Comparison of ENCODE assay signal across 8 mouse cellular contexts in the genomic region with DNA sequence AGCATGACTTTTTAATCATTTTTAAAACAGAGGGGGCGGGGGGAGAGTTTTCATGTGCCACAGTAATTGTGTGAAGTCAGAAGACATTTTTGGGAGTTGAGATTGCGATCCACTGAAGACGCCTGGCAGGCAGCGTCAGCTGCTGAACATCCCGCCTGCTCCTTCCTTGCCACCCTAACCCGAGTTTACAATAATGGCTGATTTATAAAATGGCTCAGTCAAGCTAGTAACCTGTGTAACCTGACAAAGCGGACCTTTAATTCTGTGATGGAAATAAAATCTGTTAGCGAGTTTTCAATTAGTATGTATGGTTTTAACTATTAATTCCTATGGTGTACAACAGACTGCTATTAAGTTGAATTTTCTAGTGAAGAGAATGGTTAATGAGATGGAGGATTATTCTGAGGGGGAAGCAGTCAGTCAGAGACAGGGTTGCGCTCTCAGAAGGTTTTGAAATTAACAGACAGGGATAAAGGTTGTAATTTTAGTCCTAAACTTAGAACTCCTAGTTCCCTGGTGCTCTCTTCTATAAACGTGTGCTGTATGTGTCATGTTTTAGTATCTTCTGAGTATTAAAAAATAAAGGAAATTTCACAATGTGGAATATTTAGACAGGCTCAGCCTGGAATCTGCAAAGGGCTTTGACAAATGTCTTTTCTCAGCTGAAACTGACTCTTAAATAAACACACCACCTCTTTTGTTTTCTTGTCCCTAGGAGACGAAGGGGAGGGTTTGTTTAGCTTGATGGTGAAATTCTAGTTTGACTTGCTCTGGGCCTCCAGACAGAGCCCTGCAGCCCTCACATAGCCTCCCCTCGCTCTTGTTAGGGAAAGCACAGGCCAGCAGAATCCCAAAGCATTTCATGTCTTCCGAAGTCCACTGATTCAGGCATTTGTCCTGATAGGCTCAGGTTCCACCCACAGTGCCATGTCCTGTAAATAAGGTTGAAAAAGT. TPM values are rescaled to one million over a fixed set of nuclear protein-coding genes. Genes with fewer than 3 reads are reported as not detected.
DNase-seq lines count a peak whose midpoint lies in the region; ATAC-seq and TF ChIP-seq lines count a peak whose summit lies in the region.

No protein-coding gene starts in this region.

- peaks cover 24% of the 10 kb centered on the region for H3K36me3 ChIP-seq in forebrain, postnatal 0 days (ENCODE audit: insufficient read depth)
- no peaks in the 10 kb centered on the region; the same call in 1 of the 2 replicates for H3K36me3 ChIP-seq in forebrain, embryonic 11.5 days (ENCODE audit: control insufficient read depth, insufficient read depth, low read length)
- H3K36me3 ChIP-seq in hindbrain, embryonic 16.5 days (ENCODE audit: control insufficient read depth, insufficient read depth, low read length) = 0 out of 2 replicates have a peak, but pooled peaks cover 7% of the 10 kb centered on the region

- H3K4me3 ChIP-seq in forebrain, postnatal 0 days (ENCODE audit: low read depth, low read length) = no peak overlapping the region
- H3K4me3 ChIP-seq in forebrain, embryonic 11.5 days (ENCODE audit: low read depth, low read length) = no peak overlapping the region
- no peak overlapping the region for H3K4me3 ChIP-seq in hindbrain, embryonic 16.5 days (ENCODE audit: low read length)

- H3K4me2 ChIP-seq in forebrain, postnatal 0 days (ENCODE audit: low read depth) = no peak overlapping the region
- no peak overlapping the region for H3K4me2 ChIP-seq in forebrain, embryonic 11.5 days (ENCODE audit: low read depth, low read length, severe bottlenecking)
- no peak overlapping the region for H3K4me2 ChIP-seq in hindbrain, embryonic 16.5 days (ENCODE audit: low read length)

- POLR2A ChIA-PET in Patski (lab: Charles Lee) = interaction anchor here (0.8 to 1.8 kb wide), 2 partner anchors 22 to 68 kb away, joined by 3 to 4 read pairs; no protein-coding TSS in a partner anchor

- no peak overlapping the region for H3K9ac ChIP-seq in forebrain, postnatal 0 days
- no peak overlapping the region for H3K9ac ChIP-seq in forebrain, embryonic 11.5 days (ENCODE audit: low read length)
- H3K9ac ChIP-seq in hindbrain, embryonic 16.5 days (ENCODE audit: low read depth, low read length) = no peak overlapping the region

- no peaks in the 10 kb centered on the region for H3K4me1 ChIP-seq in forebrain, postnatal 0 days (ENCODE audit: insufficient read depth)
- no peaks in the 10 kb centered on the region for H3K4me1 ChIP-seq in forebrain, embryonic 11.5 days (replicated peaks; ENCODE audit: control insufficient read depth, insufficient read depth, low read length)
- peaks cover 10% of the 10 kb centered on the region for H3K4me1 ChIP-seq in hindbrain, embryonic 16.5 days (ENCODE audit: control insufficient read depth, insufficient read depth, low read depth, low read length)

- peak; percentile 24; the same call in 1 of the 2 replicates for ATAC-seq in forebrain, postnatal 0 days
- no peak for ATAC-seq in forebrain, embryonic 11.5 days (replicated peaks; ENCODE audit: low FRiP score)
- ATAC-seq in Patski = peak; percentile 54
- no peak for ATAC-seq in hindbrain, embryonic 16.5 days

- CTCF ChIA-PET in Patski (lab: Charles Lee) = interaction anchor here (1.4 kb wide), 1 partner anchor 17 kb away, joined by 3 read pairs; no protein-coding TSS in a partner anchor

- no peaks in the 10 kb centered on the region for H3K27me3 ChIP-seq in forebrain, postnatal 0 days (ENCODE audit: insufficient read depth, low read length)
- H3K27me3 ChIP-seq in forebrain, embryonic 11.5 days (ENCODE audit: control insufficient read depth, insufficient read depth, low read length) = no peaks in the 10 kb centered on the region
- no peaks in the 10 kb centered on the region for H3K27me3 ChIP-seq in Patski
- H3K27me3 ChIP-seq in hindbrain, embryonic 16.5 days (replicated peaks; ENCODE audit: control insufficient read depth, insufficient read depth, low read length) = no peaks in the 10 kb centered on the region

- no peaks in the 10 kb centered on the region for H3K9me3 ChIP-seq in forebrain, postnatal 0 days (ENCODE audit: low read length)
- H3K9me3 ChIP-seq in forebrain, embryonic 11.5 days (ENCODE audit: control insufficient read depth, low read length) = no peaks in the 10 kb centered on the region
- no peaks in the 10 kb centered on the region for H3K9me3 ChIP-seq in hindbrain, embryonic 16.5 days (ENCODE audit: control insufficient read depth, low read length)

- 0 out of 2 replicates have a peak overlapping the region, but pooled peaks have one; percentile 5 for H3K27ac ChIP-seq in forebrain, postnatal 0 days (ENCODE audit: low read depth, low read length)
- H3K27ac ChIP-seq in forebrain, embryonic 11.5 days (ENCODE audit: low read depth, low read length) = no peak overlapping the region
- H3K27ac ChIP-seq in hindbrain, embryonic 16.5 days (ENCODE audit: low read depth, low read length) = peak overlapping the region; percentile 68

- WGBS in forebrain, postnatal 0 days = 65% methylated on average over 13 of the region's 13 CpGs
- 82% methylated on average over 13 of the region's 13 CpGs for WGBS in forebrain, embryonic 11.5 days
- WGBS in hindbrain, embryonic 16.5 days = 69% methylated on average over 13 of the region's 13 CpGs

- in situ Hi-C loops in Patski (cut with MboI; ENCODE audit: low pct_unique_long_range_greater_than_20kb) = no loop called here

- DNase-seq in forebrain, postnatal 0 days = no peak
- no peak for DNase-seq in forebrain, embryonic 11.5 days (ENCODE audit: low spot score)
- no peak for DNase-seq in Patski (ENCODE audit: low read depth, low spot score)
- peak; percentile 75 for DNase-seq in lung, postnatal 25 days (ENCODE audit: low spot score)
- DNase-seq in retina, embryonic 14.5 days (ENCODE audit: low spot score) = no peak
- DNase-seq in thymus, postnatal 25 days = no peak
- DNase-seq in right cerebral cortex, adult 18-20 months = no peak

- no peak for TF ChIP-seq CTCF in forebrain, postnatal 0 days (IDR thresholded peaks at IDR 0.05; ENCODE audit: low read depth)
- TF ChIP-seq CTCF in Patski (IDR thresholded peaks at IDR 0.05) = no peak

RNA-seq across cellular contexts. Expression of a gene that starts 51.6 kb away (rescaled TPM):
- 18.8 and 27.3 TPM in 2 replicates for total RNA-seq in forebrain, postnatal 0 days (2014; rRNA removed)
- 11.9 and 13.7 TPM in 2 replicates for polyA plus RNA-seq in forebrain, postnatal 0 days (2015; fragmentation: Nextera tagmentation; extraction: Ambion mirVana)
- 35.7 and 38.5 TPM in 2 replicates for polyA plus RNA-seq in forebrain, embryonic 11.5 days (2014; fragmentation: Nextera tagmentation; extraction: Ambion mirVana)
- 35.4 TPM for polyA plus RNA-seq in Patski (2021)
- 13.8 and 17.8 TPM in 2 replicates for polyA plus RNA-seq in hindbrain, embryonic 16.5 days (2015; fragmentation: Nextera tagmentation; extraction: Ambion mirVana)

RNA-seq across cellular contexts. Expression of a gene that starts 56.8 kb away (rescaled TPM):
- 73.6 and 76.3 TPM in 2 replicates for total RNA-seq in forebrain, postnatal 0 days (2014; rRNA removed)
- polyA plus RNA-seq in forebrain, postnatal 0 days (2015; fragmentation: Nextera tagmentation; extraction: Ambion mirVana) = 52.2 and 67.5 TPM in 2 replicates
- 90.8 and 91.6 TPM in 2 replicates for polyA plus RNA-seq in forebrain, embryonic 11.5 days (2014; fragmentation: Nextera tagmentation; extraction: Ambion mirVana)
- polyA plus RNA-seq in Patski (2021) = 281 TPM
- polyA plus RNA-seq in hindbrain, embryonic 16.5 days (2015; fragmentation: Nextera tagmentation; extraction: Ambion mirVana) = 93.9 and 102 TPM in 2 replicates

Comparison
In these comparisons a context has a peak if more than half of its experiments do, and no peak if none do; other contexts are left out.
1. ATAC-seq: peak in forebrain, postnatal 0 days (single experiment) and Patski (single experiment); none in forebrain, embryonic 11.5 days (single experiment) and hindbrain, embryonic 16.5 days (single experiment).